Mouse (Mus musculus): ENCODE results near the gene Arl4c. TPM values are rescaled to one million over a fixed set of nuclear protein-coding genes. Genes with fewer than 3 reads are reported as not detected.

The Arl4c gene
- polyA plus RNA-seq, 1 experiment from 2014 or later, result 16.0 TPM

- peaks cover 15% of the 10 kb centered on the region for H3K4me1 ChIP-seq
- no peak overlapping the region for H3K4me3 ChIP-seq
- no peaks in the 10 kb centered on the region for H3K27me3 ChIP-seq (ENCODE audit: insufficient read depth, poor library complexity, severe bottlenecking)
- 50% methylated on average over 3 of the region's 3 CpGs for WGBS
- H3K36me3 ChIP-seq, result no peaks in the 10 kb centered on the region
- H3K9me3 ChIP-seq, result no peaks in the 10 kb centered on the region
- DNase-seq (ENCODE audit: low spot score), result no peak
- no peak overlapping the region for H3K27ac ChIP-seq
Measured at GRCm38 (mm10) chr1:88664623-88665022, 37.4 kb downstream of the Arl4c start.

- Histone ChIP-seq H3K4me1 (peaks cover 8% of the 10 kb centered on the region; the same call in 1 of the 2 replicates), H3K36me3 (no peaks in the 10 kb centered on the region), H3K4me3 (no peak overlapping the region), H3K9me3 (no peaks in the 10 kb centered on the region), H3K27me3 (ENCODE audit: insufficient read depth, poor library complexity, severe bottlenecking) (no peaks in the 10 kb centered on the region), H3K27ac (no peak overlapping the region)
- 76% methylated on average over 5 of the region's 5 CpGs for WGBS
- no peak for DNase-seq (ENCODE audit: low spot score)
Measured at GRCm38 (mm10) chr1:88662736-88663135, 39.3 kb downstream of the Arl4c start.

GRCm38 (mm10) chr1:88661209-88661608 is 40.8 kb downstream of the Arl4c start:
- Histone ChIP-seq H3K27me3 (ENCODE audit: insufficient read depth, poor library complexity, severe bottlenecking) (no peaks in the 10 kb centered on the region), H3K9me3 (no peaks in the 10 kb centered on the region), H3K4me1 (peaks cover 8% of the 10 kb centered on the region; the same call in 1 of the 2 replicates), H3K4me3 (no peak overlapping the region), H3K36me3 (no peaks in the 10 kb centered on the region), H3K27ac (no peak overlapping the region)
- DNase-seq (ENCODE audit: low spot score), result no peak
- 75% methylated on average over 3 of the region's 3 CpGs for WGBS

GRCm38 (mm10) chr1:88658290-88658857 is 43.6 kb downstream of the Arl4c start:
- no peaks in the 10 kb centered on the region for H3K9me3 ChIP-seq
- H3K27ac ChIP-seq, result peak overlapping the region; percentile 29; the same call in 1 of the 2 replicates
- H3K4me3 ChIP-seq, result no peak overlapping the region
- no peak for DNase-seq (ENCODE audit: low spot score)
- H3K36me3 ChIP-seq, result no peaks in the 10 kb centered on the region
- peaks cover 11% of the 10 kb centered on the region; the same call in 1 of the 2 replicates for H3K4me1 ChIP-seq
- no peaks in the 10 kb centered on the region for H3K27me3 ChIP-seq (ENCODE audit: insufficient read depth, poor library complexity, severe bottlenecking)
- WGBS, result 72% methylated on average over 6 of the region's 6 CpGs

GRCm38 (mm10) chr1:88656096-88656480 is 45.9 kb downstream of the Arl4c start:
- Histone ChIP-seq H3K4me1 (peaks cover 11% of the 10 kb centered on the region; the same call in 1 of the 2 replicates), H3K36me3 (no peaks in the 10 kb centered on the region), H3K9me3 (no peaks in the 10 kb centered on the region), H3K27ac (no peak overlapping the region), H3K4me3 (no peak overlapping the region), H3K27me3 (ENCODE audit: insufficient read depth, poor library complexity, severe bottlenecking) (no peaks in the 10 kb centered on the region)
- 65% methylated on average over 5 of the region's 5 CpGs for WGBS
- no peak for DNase-seq (ENCODE audit: low spot score)

GRCm38 (mm10) chr1:88655473-88656095 is 46.4 kb downstream of the Arl4c start:
- 80% methylated on average over 3 of the region's 3 CpGs for WGBS
- Histone ChIP-seq H3K36me3 (no peaks in the 10 kb centered on the region), H3K4me1 (peaks cover 11% of the 10 kb centered on the region; the same call in 1 of the 2 replicates), H3K27ac (no peak overlapping the region), H3K9me3 (no peaks in the 10 kb centered on the region), H3K4me3 (no peak overlapping the region), H3K27me3 (ENCODE audit: insufficient read depth, poor library complexity, severe bottlenecking) (no peaks in the 10 kb centered on the region)
- no peak for DNase-seq (ENCODE audit: low spot score)

GRCm38 (mm10) chr1:88654521-88655472 is 47.2 kb downstream of the Arl4c start:
- DNase-seq (ENCODE audit: low spot score), result no peak
- H3K27me3 ChIP-seq (ENCODE audit: insufficient read depth, poor library complexity, severe bottlenecking), result no peaks in the 10 kb centered on the region
- H3K36me3 ChIP-seq, result no peaks in the 10 kb centered on the region
- no peaks in the 10 kb centered on the region for H3K9me3 ChIP-seq
- H3K4me1 ChIP-seq, result peaks cover 11% of the 10 kb centered on the region; the same call in 1 of the 2 replicates
- no peak overlapping the region for H3K27ac ChIP-seq
- no peak overlapping the region for H3K4me3 ChIP-seq
- WGBS, result 66% methylated on average over 9 of the region's 9 CpGs

GRCm38 (mm10) chr1:88653614-88654520 is 48.2 kb downstream of the Arl4c start:
- Histone ChIP-seq H3K27me3 (ENCODE audit: insufficient read depth, poor library complexity, severe bottlenecking) (no peaks in the 10 kb centered on the region), H3K9me3 (no peaks in the 10 kb centered on the region), H3K4me1 (peaks cover 11% of the 10 kb centered on the region; the same call in 1 of the 2 replicates), H3K36me3 (no peaks in the 10 kb centered on the region), H3K4me3 (no peak overlapping the region), H3K27ac (no peak overlapping the region)
- 87% methylated on average over 7 of the region's 7 CpGs for WGBS
- no peak for DNase-seq (ENCODE audit: low spot score)

- Histone ChIP-seq H3K4me3 (no peak overlapping the region), H3K4me1 (peaks cover 4% of the 10 kb centered on the region; the same call in 1 of the 2 replicates), H3K9me3 (no peaks in the 10 kb centered on the region), H3K27me3 (ENCODE audit: insufficient read depth, poor library complexity, severe bottlenecking) (no peaks in the 10 kb centered on the region), H3K36me3 (no peaks in the 10 kb centered on the region), H3K27ac (no peak overlapping the region)
- DNase-seq (ENCODE audit: low spot score), result no peak
- 91% methylated on average over 8 of the region's 8 CpGs for WGBS
Measured at GRCm38 (mm10) chr1:88652682-88653081, 49.3 kb downstream of the Arl4c start.

GRCm38 (mm10) chr1:88651668-88652067 is 50.4 kb downstream of the Arl4c start:
- peaks cover 7% of the 10 kb centered on the region for H3K4me1 ChIP-seq
- no peak overlapping the region for H3K4me3 ChIP-seq
- H3K27me3 ChIP-seq (ENCODE audit: insufficient read depth, poor library complexity, severe bottlenecking), result no peaks in the 10 kb centered on the region
- DNase-seq (ENCODE audit: low spot score), result no peak
- no peaks in the 10 kb centered on the region for H3K9me3 ChIP-seq
- WGBS, result 70% methylated on average over 9 of the region's 9 CpGs
- H3K27ac ChIP-seq, result no peak overlapping the region
- no peaks in the 10 kb centered on the region for H3K36me3 ChIP-seq

- Histone ChIP-seq H3K27me3 (ENCODE audit: insufficient read depth, poor library complexity, severe bottlenecking) (no peaks in the 10 kb centered on the region), H3K27ac (no peak overlapping the region), H3K36me3 (no peaks in the 10 kb centered on the region), H3K4me3 (no peak overlapping the region), H3K4me1 (peaks cover 16% of the 10 kb centered on the region), H3K9me3 (no peaks in the 10 kb centered on the region)
- WGBS, result 85% methylated on average over 4 of the region's 4 CpGs
- no peak for DNase-seq (ENCODE audit: low spot score)
Measured at GRCm38 (mm10) chr1:88648742-88649141, 53.3 kb downstream of the Arl4c start.

- no peak overlapping the region for H3K4me3 ChIP-seq
- H3K27me3 ChIP-seq (ENCODE audit: insufficient read depth, poor library complexity, severe bottlenecking), result no peaks in the 10 kb centered on the region
- no peaks in the 10 kb centered on the region for H3K36me3 ChIP-seq
- no peaks in the 10 kb centered on the region for H3K9me3 ChIP-seq
- no peak for DNase-seq (ENCODE audit: low spot score)
- WGBS, result 52% methylated on average over 3 of the region's 3 CpGs
- H3K4me1 ChIP-seq, result peaks cover 16% of the 10 kb centered on the region
- H3K27ac ChIP-seq, result no peak overlapping the region
Measured at GRCm38 (mm10) chr1:88645599-88646119, 56.4 kb downstream of the Arl4c start.
